Mouse (Mus musculus): Measurements from ENCODE around the gene Etfdh. TPM values are rescaled to one million over a fixed set of nuclear protein-coding genes. Genes with fewer than 3 reads are reported as not detected.

Gene Etfdh
- polyA plus RNA-seq, 1 experiment, result 21.7 TPM

- no peak for TF ChIP-seq GATA1 (IDR thresholded peaks at IDR 0.05; ENCODE audit: low read length)
Measured at GRCm38 (mm10) chr3:79566716-79567691, 62.3 kb downstream of the Etfdh start.

GRCm38 (mm10) chr3:79564875-79565606 is 64.3 kb downstream of the Etfdh start:
- TF ChIP-seq GATA1 (IDR thresholded peaks at IDR 0.05; ENCODE audit: low read length), result no peak

GRCm38 (mm10) chr3:79563511-79563910 is 65.8 kb downstream of the Etfdh start:
- TF ChIP-seq GATA1 (IDR thresholded peaks at IDR 0.05; ENCODE audit: low read length), result no peak

- TF ChIP-seq GATA1 (IDR thresholded peaks at IDR 0.05; ENCODE audit: low read length), result no peak
Measured at GRCm38 (mm10) chr3:79561784-79562715, 67.2 kb downstream of the Etfdh start.

- no peak for TF ChIP-seq GATA1 (IDR thresholded peaks at IDR 0.05; ENCODE audit: low read length)
Measured at GRCm38 (mm10) chr3:79560555-79560954, 68.7 kb downstream of the Etfdh start.

GRCm38 (mm10) chr3:79559773-79560045 is 69.6 kb downstream of the Etfdh start:
- TF ChIP-seq GATA1 (IDR thresholded peaks at IDR 0.05; ENCODE audit: low read length), result no peak

- TF ChIP-seq GATA1 (IDR thresholded peaks at IDR 0.05; ENCODE audit: low read length), result no peak
Measured at GRCm38 (mm10) chr3:79559021-79559772, 70.1 kb downstream of the Etfdh start.

GRCm38 (mm10) chr3:79555061-79555460 is 74.2 kb downstream of the Etfdh start:
- TF ChIP-seq GATA1 (IDR thresholded peaks at IDR 0.05; ENCODE audit: low read length), result no peak

Other genes with a start within 250 kb of the Etfdh start
- gene Fnip2, start 61.7 kb downstream of the Etfdh start, polyA plus RNA-seq (2012), result 2.1 and 2.2 TPM in 2 replicates
- gene Ppid, start 38.2 kb downstream of the Etfdh start, polyA plus RNA-seq (2012), result 40.5 and 42.6 TPM in 2 replicates
- 3.0 and 3.3 TPM in 2 replicates for gene 4930579G24Rik, start 421 bp downstream of the Etfdh start, polyA plus RNA-seq (2012)
- gene Rxfp1, start 108.4 kb upstream of the Etfdh start, polyA plus RNA-seq (2012), result not detected in 2 replicates
- gene Tmem144, start 223.3 kb upstream of the Etfdh start, polyA plus RNA-seq (2012), result 0.41 and 0.51 TPM in 2 replicates

All from G1E-ER4 (cell line).